Mouse (Mus musculus) WW6 (cell line): Measurements from ENCODE around the gene Zbtb16.

ENCODE experiments used
- DNase-seq: peaks from one replicate; pipeline ENCODE4 v3.0.0-alpha.2; 2013; ENCODE audit warnings: low read depth, low spot score

Gene Zbtb16

DNA sequence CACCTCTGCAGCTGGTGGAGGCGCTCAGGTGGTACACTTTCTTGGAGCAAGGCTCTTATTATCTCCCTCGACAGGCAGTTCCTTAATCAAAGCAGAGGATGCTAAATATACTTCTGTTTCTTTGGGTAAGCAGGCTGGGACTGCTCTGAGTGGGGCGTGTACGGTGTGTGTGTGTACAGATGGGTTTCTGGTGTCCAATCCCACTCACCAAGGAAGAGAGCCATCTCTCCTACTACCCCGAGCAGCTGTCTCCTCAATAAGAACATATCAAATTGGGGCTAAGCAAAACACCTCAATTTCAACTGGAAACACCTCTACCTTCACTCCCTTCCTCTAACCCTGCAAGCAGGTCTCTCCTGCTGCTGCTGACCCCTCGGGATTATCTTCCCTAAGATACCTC is 162.8 kb downstream of the Zbtb16 start:
- no peak for DNase-seq

DNA sequence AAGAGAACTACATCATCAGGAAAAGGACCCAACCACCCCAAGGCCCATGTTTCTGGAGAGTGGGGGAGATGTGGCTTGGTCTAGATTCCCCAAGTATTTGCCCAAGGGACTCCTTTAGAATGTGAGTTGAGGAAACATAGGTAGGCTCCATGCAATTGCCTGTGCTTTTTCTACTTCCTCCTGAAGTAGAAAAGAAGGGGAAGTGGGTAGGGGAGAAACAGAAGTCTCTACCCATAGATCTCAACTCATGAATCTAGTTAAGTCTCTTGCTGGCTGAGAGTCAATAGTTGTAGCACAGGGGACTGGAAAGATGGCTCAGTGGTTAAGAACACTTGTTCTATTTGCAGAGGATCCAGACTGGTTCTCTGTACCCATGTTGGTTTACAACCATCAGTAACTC is 164.2 kb downstream of the Zbtb16 start:
- no peak for DNase-seq

DNA sequence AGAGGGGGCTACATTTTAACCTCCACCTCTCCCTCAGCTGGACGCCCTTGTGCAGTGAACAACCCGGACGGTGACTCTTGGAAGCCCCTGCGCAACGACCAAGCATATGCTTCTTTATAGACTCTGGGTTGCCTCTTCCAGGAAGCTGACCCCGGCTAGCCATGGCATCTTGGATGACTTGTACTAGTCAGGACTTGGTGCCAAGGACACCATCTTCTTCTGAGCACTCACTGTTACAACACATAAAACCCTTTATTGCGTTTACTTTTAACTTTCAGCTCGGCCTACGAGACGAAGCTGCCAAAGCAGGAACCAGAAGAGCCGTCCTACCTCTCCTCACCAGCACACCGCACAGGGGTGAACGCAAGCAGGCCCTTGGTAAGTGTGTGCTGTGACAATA is 165.9 kb downstream of the Zbtb16 start:
- no peak for DNase-seq

DNA sequence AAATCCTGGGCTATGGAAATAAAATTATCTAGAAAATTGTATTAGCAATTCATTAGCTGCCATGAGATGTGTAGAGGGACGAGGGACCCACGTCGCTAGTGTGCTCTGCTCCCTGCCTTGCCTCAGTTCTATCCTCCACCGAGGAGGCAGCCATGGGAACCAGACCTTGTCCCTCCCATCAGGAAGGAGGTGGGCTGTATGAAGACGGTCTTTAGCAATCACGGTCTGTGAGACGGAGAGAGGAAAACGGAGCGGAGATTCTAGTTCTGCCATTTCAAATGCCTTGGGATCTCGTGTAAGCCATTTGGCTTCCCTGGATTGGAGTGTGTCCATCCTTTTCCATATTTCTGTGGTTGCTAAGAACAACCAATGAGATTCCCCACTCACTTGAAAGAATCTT is 166.3 kb downstream of the Zbtb16 start:
- DNase-seq, result no peak

DNA sequence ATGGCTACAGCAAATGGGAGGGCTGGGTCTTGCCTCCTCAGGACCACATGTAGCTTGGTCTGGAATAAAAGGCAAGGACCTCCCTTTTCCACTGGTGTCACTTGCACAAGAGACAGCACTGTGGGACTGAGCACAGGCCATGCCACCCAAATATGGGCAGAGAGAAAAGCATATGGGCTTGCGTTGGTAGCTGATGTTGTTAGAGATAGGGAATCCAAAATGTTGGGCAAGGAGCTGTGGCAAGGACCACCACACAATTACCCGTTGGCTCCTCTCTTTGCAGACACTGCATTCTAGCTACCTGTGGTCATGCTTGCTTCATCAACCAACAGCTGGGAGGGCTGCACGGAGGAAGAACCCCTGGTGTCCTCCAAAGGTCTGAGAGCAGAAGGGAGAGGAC is 169.3 kb downstream of the Zbtb16 start:
- no peak for DNase-seq

DNA sequence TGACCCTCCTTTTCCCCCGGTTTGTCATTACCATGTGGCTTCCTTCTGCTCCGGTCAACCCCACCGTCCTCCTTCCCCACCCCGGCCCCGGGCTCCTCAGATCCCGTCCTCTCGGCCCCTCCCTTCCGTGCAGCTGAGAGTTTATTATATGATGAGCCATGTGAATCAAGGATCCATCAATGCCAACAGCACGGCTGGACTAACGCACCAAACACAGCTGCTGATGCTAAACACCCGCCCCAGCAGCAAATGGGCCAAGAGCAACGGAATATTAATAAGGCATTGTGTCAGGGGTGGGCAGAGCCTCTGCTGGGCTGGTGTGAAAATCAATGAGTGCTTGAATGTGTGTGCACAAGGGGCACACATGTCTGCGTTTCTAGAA is 173.0 kb downstream of the Zbtb16 start:
- DNase-seq, result no peak

DNA sequence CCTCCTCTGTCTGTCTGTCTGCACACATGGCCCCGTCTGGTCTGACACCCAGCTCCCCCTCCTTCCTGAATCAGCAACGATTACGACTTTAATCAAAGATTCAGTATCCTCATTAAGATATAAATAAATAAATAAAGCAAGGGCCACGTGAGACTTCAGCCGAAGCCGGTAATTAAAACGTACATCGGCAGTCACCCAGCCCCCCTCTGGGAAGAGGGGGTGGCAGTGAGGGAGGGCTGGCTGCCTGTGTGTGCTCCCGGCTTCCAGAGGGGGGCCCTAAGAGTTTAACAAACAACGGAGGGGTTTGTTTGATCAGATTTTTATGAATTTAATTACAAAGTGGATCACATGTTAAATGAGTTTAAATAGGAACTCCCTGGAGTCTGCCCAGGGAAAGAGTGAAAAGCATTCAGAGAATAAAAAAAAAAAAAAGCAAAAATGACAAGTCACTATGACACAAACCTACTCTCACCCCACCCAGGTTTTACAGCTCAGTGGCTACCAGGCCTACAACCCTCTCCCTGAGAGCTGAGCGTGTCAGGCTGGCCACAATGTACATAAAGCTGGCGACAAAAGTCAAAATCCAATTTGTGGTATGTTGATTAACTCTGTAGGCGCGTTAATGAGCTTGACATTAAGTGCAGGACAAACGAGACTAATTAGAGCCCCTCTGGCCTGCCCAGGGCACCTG is 173.5 kb downstream of the Zbtb16 start:
- DNase-seq, result no peak

DNA sequence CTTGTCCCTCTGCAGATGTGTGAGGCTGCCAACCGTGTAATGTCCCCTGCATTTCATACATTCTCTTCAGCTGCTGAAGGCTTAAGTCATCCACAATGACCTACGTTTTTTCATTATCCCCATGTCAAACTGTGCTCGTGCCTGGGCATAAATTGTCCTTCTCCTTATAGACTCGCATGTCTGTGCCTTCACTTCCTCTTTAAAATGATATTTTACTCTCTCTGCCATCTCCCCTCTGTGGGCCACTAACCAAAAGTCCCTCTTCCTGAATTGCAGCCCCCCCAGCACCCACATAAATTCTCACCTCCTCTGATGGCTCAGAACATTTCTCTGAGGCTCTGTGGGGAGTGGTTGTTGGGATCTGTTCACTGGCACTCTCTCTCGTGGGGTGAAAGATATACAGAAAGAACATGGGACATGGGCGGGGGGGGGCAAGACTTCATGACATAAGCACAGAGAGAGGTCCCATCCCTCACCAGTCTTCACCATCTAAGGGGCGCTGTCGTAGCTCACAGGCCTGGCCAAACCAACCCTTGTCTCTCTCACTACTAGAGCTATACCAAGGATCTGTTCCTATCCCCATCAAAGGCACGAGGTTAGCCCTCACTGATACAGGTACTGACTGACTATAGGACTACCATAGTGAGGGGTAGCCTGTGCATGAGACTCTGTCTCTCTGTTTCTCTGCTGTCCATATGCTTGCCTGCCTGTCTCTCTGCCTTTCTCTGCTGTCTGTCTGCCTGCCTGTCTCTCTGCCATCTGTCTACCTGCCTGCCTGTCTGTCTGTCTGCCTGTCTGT is 174.6 kb downstream of the Zbtb16 start:
- DNase-seq, result no peak

DNA sequence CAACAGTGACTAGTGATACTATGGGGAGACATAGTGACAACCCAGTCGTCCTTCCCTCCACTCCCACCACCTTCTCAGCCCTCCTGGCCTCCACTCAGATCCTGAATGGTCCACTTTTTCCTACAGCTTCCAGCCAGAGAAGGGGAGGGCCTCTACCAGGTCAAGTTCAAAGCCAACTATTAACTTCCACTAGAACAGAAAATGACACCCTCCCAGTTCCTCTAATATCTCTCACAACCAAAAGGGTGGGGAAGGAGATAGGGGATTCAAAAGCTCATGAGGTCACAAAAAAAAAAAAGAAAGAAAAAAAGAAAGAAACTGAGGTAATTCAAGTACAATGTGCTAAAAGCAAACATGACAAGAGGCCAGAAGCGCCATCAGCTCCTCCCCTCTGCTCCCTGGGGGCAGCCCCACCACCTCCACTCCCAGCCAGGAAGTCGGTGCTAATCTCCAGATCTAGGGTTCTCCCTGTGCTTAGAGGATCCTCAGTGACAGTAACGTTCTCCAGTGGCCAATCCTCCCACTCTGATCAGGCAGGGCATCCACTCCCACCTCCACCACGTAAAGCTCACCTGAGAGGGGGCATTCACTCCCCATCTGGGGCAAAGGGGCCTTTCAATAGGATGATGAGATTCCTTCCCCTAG is 180.4 kb downstream of the Zbtb16 start:
- DNase-seq, result no peak

DNA sequence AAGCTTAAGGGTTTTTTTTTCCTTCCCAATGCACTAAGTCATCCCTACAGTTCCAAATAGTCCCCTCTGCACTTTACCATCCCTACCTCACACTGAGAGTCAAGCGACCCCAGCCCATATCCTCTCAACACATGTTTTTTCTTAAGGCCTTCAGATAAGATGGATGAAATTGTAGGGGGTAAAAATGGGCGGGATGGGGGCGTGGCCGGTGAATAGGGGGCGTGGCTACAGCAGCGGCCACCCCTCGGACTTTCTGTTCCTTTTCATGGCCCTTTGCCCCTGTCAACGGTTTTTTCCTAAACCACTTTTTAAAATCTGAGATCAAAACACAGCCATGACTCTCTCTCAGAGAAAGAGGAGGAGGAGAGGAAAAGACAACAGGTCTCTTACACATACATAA is 181.3 kb downstream of the Zbtb16 start:
- no peak for DNase-seq

DNA sequence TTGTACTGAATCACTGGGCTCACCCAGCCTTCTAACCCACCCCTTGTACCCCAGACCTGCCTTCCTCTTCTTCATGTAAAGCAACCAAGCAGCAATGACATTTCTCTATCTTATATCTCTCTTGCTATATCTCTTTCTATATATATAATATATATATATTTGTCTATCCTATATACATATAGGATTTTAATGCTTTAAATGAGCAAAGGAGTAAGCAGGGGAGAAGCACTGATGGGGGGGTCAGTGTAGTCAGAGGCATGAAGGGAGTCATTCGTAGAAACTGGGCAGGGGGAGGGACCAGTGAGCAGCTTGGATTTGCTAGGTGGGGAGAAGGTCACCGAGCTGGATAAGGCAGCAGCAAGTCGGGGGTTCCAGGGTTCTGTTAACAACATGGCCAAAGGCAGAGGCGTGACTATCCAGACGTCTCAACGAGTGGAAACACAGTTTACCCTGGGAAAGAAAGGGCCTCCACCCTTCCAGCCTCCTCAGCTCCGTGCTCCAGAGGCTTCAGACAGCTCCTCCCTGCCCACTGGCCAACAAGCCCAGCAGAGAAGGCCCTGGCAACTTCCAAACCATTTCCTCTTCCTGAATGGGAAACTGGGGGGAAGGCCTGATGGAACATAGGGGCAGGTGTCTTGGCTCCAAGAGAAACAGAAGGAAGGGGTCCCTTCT is 182.5 kb downstream of the Zbtb16 start:
- DNase-seq, result no peak

DNA sequence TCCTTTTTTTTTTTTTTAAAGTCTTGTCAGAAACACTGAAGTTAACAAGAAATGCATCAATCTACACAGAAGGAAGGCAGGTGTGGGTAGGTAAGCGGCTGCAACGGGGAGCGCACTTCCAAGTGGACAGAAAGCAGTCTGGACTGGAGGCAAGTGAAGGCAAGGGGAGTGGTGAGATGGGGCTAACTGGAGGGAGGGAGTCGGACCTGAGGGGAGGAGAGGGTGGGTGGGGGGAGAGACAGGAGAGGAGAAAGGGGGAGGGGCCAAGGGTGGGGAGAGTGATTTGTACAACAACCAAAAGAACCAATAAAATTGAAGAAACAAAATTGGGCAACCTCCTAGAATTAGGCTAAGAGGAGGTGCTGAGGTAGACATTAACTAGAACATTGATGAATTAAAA is 184.0 kb downstream of the Zbtb16 start:
- no peak for DNase-seq

DNA sequence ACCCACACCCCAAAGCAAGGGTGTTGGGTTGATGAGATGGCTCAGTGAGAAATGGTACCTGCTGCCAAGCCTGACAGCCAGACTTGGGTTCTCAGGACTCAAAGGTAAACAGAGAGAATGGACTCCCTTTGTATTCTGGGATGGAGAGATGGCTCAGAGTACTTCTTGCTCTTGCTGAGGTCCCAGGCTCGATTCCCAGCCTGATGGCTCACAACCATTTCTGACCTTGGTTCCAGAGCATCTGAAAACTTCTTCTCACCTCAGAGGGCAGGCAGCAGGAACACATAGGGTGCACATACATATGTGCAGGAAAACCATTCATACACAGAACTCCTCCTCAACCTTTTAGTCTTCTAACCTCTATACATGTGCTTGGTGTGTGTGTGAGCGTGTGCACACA is 185.2 kb downstream of the Zbtb16 start:
- no peak for DNase-seq

DNA sequence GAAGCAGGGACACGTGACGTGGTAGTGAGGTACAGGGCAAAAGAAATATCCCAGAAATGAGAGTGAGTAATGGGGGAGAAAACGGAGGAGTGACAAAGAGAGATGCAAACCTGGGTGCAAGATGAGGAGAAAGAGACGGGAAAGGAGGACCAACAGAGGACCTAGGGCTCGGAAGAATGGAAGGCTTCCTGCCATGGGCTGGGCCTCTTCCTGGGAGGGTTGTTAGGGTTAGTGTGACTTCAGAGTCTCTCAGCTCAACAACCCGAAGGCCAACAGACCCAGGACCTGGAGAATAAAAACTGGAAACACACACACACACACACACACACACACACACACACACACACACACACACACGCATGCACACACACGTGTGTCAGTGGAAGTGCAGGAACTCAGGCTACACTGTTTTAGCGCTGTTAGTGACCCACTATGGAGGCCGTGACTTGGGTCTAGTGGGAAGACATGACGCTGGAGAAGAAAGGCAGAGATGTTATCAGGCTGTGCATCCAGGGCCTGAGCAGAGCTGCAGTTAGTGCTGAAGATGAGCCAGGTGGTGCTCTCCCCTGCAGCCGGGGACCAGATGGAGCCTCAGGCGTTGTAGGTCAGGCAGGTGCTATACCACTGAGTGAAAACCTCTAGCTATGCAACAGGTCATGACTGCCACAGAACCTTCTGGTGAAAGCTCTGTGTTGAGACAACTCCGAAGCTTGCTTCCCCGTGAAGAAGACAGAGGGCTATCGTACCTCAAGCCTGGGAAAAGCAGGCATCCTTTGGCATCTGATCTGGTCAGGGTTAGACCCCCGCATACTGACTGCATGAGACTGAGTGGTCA is 186.0 kb downstream of the Zbtb16 start:
- DNase-seq, result no peak

DNA sequence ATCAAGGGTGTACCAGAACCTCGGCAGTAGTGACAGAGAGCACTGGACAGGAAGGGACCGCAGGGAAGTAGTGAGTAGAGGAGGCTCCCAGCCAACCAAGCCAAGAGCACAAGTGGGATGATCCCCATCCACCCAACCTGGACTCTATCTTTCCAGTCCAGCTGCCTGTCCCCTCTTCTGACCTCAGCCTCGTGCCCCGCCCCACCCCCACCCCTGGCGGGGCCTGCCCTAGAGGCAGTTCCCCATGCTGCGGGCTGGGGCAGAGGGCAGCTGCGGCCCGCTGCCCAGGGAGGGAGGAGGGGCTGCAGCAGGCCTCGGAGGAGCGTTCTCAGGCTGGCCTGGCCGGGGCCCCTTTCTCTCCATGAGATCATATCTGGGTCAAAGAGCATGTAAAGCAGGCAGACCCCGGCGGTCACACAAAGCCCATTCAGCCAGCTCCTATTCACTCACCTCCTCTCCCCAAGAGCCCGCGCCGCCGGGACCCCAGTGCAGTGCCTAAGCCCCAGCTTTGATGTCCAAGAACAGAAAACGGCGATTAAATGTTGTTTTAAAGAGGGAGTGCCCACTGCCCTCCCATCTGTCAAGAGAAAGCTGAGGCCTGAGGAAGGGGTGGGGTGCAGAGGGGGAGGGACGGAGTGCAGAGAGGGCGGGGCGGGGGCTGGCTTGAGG is 186.8 kb downstream of the Zbtb16 start:
- no peak for DNase-seq

DNA sequence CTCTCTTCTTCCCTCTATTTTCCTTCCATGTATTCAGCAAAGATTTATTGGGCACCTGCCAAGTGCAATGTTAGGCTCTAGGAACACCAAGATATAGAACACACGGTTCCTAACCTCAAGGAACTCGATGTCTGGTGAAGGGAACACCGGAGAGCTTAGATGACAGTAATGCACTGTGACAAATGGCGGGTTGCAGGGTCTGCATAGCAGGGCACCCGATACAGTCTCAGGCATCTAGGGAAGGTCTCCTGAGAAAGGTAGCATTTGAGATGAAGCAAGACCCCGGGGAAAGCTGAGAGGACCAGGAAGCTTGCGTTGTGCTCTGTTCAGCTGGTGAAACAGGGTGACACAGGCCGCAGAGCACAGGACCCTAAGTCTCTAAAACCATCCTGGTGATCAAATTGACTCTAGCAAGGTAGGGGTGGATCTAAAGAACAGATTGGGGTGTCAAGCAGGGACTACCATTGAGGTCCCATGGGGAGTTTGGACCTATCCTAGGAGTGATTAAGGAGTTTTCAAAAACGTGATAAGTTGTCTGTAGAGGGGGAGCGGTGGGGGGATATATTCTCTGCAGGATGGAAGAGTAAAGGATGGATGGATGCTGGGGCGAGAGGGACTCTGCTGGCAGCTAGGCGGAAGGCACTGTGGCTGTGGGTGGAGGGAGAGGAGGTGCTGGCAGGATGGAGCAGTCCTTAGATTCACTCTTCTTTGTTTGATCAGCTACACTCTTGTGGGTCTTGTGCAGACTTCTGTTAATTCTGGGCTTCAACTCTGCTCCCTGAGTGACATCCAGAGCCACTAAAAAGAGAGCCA is 187.5 kb downstream of the Zbtb16 start:
- DNase-seq, result no peak

DNA sequence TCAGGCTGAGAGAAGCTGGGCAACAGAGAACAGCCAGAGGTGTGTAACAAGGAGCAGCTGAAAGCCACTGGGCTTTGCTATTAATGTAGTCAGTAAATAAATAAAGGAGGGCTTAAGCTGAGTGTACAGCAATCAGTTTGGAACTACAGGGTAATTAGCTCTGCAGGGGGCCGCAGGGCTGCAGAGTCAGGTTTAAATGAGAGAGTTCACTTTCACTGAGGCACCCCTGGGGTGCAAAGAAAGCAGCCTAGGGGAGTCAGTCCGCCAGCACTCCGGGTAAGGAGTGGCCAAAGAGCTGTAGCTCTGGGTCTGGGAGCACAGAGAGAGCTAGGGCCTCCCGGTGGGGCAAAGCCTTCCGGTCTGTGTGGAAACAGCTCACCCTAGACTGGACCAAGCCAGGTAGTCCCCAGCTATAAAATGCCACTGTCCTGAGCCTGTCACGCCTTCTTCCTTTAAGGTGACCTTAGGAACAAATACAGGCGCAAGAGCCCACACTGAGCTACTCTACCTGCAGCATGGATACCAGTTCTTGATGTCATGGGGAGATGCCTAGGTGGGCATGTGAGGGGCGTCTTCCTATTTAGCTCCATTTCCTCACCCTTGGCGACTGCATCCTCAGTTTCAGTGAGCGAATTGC is 188.3 kb downstream of the Zbtb16 start:
- no peak for DNase-seq

DNA sequence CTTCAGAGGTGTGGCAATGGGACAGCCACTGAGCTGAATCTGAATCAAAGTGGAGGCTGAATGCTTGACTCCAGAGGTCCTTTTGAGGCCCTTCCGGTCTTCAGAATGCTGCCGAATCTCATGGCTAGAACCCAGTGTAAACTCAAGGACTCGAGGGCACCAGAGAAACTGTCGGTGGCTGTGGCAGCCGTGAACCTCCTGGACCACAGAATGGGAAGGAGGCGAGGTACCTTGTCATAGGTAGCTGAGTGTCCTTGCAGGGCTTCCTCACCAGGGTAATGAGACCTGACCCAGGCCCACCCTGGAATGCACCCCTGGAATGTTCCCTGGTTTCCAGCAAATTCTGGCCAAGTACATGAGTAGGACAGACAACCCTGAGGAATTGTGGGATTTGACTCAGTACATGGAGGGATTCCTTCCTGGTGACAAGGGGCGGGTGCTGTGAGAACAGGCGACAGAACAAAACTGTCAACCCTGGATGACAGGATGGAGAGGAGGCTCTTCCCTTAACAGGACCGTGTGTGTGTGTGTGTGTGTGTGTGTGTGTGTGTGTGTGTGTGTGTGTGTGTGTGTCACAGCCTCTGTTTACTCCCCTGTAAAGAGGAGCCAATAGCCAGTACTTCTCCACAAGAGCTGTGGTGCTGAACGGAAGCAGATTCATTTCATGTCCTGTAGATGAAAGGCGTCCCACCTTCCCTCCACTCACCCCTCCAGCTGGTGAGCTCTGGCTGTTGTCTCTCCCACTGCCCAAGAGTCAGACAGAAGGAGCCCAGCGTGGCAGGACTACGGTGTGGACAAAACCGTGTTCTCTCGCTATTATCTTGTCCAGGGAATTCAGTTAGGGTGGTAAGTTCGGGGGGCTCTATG is 189.0 kb downstream of the Zbtb16 start:
- no peak for DNase-seq

DNA sequence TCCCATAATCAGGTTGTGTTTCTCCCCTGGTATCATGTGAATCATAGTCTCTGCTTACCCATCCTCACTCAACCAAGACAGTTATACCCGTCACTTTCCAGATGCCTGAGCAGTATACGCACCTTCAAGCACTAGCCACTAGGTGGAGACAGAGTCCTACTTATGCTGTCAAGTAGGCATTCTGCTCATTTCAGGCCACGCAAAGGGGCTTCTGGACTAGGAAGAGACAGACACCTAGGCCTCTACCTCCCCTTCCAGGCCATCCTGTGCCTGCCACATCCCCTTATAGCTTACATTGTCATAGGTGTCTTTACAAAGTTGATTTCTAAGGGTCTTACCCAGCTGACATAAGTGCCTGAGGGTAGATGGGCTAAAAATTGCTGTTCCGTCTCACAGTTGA is 189.8 kb downstream of the Zbtb16 start:
- DNase-seq, result peak; percentile 50
